In genomic region chr11:84821131-84821770, GRCm38 (mm10) we compare ENCODE assay signal across 24 mouse cellular contexts. TPM values are rescaled to one million over a fixed set of nuclear protein-coding genes. Genes with fewer than 3 reads are reported as not detected.
DNase-seq lines count a peak whose midpoint lies in the region; ATAC-seq and TF ChIP-seq lines count a peak whose summit lies in the region.
"Had no signal": no experiment of that assay in that cellular context is flagged by ENCODE, and none has a peak within 500 bp of the region (broad histone marks: within the 10 kb centered on the region; RNA-seq: fewer than 3 reads in every experiment).

No protein-coding gene starts in this region.

- TF ChIP-seq CTCF in MEL (IDR thresholded peaks at IDR 0.05 in 2 of 3, conservative IDR thresholded peaks at IDR 0.05 in 1 of 3; ENCODE audit: control insufficient read depth in 1 of 3, insufficient read depth in 1 of 3, low read depth in 2 of 3, low read length in 3 of 3, poor library complexity in 1 of 3, severe bottlenecking in 1 of 3) = no peak

- peaks cover 5% of the 10 kb centered on the region; the same call in 1 of the 2 replicates for H3K27me3 ChIP-seq in heart, embryonic 11.5 days (ENCODE audit: control insufficient read depth, insufficient read depth, low read length)
- no peaks in the 10 kb centered on the region for H3K27me3 ChIP-seq in MEL (ENCODE audit: control insufficient read depth in 1 of 2, insufficient read depth in 2 of 2, low read length in 2 of 2)
- no peaks in the 10 kb centered on the region for H3K27me3 ChIP-seq in liver, embryonic 15.5 days
- H3K27me3 ChIP-seq: forebrain, embryonic 15.5 days; hindbrain, embryonic 12.5 days; neural tube, embryonic 13.5 days had no signal

- H3K27ac ChIP-seq in heart, embryonic 11.5 days (ENCODE audit: low read depth, low read length) = peak overlapping the region; percentile 88
- H3K27ac ChIP-seq in MEL (ENCODE audit: control insufficient read depth, low read depth, low read length) = no peak overlapping the region
- peak overlapping the region; percentile 99 for H3K27ac ChIP-seq in liver, embryonic 15.5 days (replicated peaks)
- H3K27ac ChIP-seq: forebrain, embryonic 15.5 days; hindbrain, embryonic 12.5 days; midbrain, embryonic 10.5 days; neural tube, embryonic 13.5 days had no signal

- peaks cover 42% of the 10 kb centered on the region for H3K79me2 ChIP-seq in MEL (ENCODE audit: control insufficient read depth, insufficient read depth, low read length, poor library complexity)

- ATAC-seq in heart, embryonic 11.5 days (replicated peaks; ENCODE audit: insufficient number of reproducible peaks, low FRiP score, low TSS enrichment) = no peak
- no peak for ATAC-seq in liver, embryonic 15.5 days (ENCODE audit: insufficient read depth)
- ATAC-seq: forebrain, embryonic 15.5 days; midbrain, embryonic 16.5 days had no signal

- H3K36me3 ChIP-seq in heart, embryonic 11.5 days (ENCODE audit: control insufficient read depth, insufficient read depth, low read length) = no peaks in the 10 kb centered on the region
- H3K36me3 ChIP-seq in MEL (ENCODE audit: control insufficient read depth in 1 of 2, insufficient read depth in 2 of 2, low read length in 2 of 2) = peaks cover 6 to 48% of the 10 kb centered on the region in 2 experiments
- peaks cover 79% of the 10 kb centered on the region for H3K36me3 ChIP-seq in liver, embryonic 15.5 days (replicated peaks)
- H3K36me3 ChIP-seq: forebrain, embryonic 15.5 days; hindbrain, embryonic 12.5 days; neural tube, embryonic 13.5 days had no signal

- DNase-seq in heart, postnatal 4 days = no peak
- DNase-seq in MEL (ENCODE audit: low read depth, low spot score) = no peak
- peak; percentile 36 for DNase-seq in c-Kit-negative CD71-positive TER-119-positive erythroid progenitor cells, embryonic 14.5 days (ENCODE audit: low read depth, low spot score)
- no peak for DNase-seq in frontal cortex, postnatal 10 days (ENCODE audit: low spot score in 2 of 2)
- no peak for DNase-seq in adrenal gland, adult 2 months
- DNase-seq: adrenal gland, postnatal 25 days; cerebellum, adult 8-10 months; cerebellum, postnatal 36 days; gastrocnemius, postnatal 10 days; heart, adult 18-20 months; kidney, adult 18-20 months; kidney, postnatal 10 days; lung, adult 18-20 months; lung, postnatal 10 days; thymus, adult 18-20 months; thymus, postnatal 4 days had no signal

- no peak for TF ChIP-seq EP300 in MEL (IDR thresholded peaks at IDR 0.05; ENCODE audit: low read depth in 1 of 2, low read length in 2 of 2)

- no peak for TF ChIP-seq RAD21 in MEL (IDR thresholded peaks at IDR 0.05; ENCODE audit: low read depth, low read length)

- H3K4me1 ChIP-seq in heart, embryonic 11.5 days (ENCODE audit: control insufficient read depth, insufficient read depth, low read length) = peaks cover 35% of the 10 kb centered on the region
- peaks cover 13 to 59% of the 10 kb centered on the region in 2 experiments for H3K4me1 ChIP-seq in MEL (ENCODE audit: control insufficient read depth in 1 of 2, insufficient read depth in 2 of 2, low read length in 2 of 2)
- peaks cover 88% of the 10 kb centered on the region for H3K4me1 ChIP-seq in liver, embryonic 15.5 days (replicated peaks)

- 0 out of 2 replicates have a peak overlapping the region, but pooled peaks have one; percentile 0 for H3K9ac ChIP-seq in heart, embryonic 11.5 days (ENCODE audit: low read depth, low read length)
- H3K9ac ChIP-seq in MEL (ENCODE audit: control insufficient read depth, low read depth, low read length, poor library complexity, severe bottlenecking) = peak overlapping the region; percentile 4; the same call in 1 of the 2 replicates
- peak overlapping the region; percentile 91 for H3K9ac ChIP-seq in liver, embryonic 15.5 days
- H3K9ac ChIP-seq: forebrain, embryonic 15.5 days; hindbrain, embryonic 12.5 days; neural tube, embryonic 13.5 days had no signal

- peak in 1 of 2 experiments; percentile 32; a peak in 1 of 4 replicates for TF ChIP-seq POLR2A in MEL (IDR thresholded peaks at IDR 0.05; ENCODE audit: control insufficient read depth in 1 of 2, insufficient read depth in 1 of 2, low read depth in 1 of 2, low read length in 2 of 2, poor library complexity in 1 of 2)

- no peak overlapping the region for H3K4me3 ChIP-seq in heart, embryonic 11.5 days (ENCODE audit: low read depth, low read length)
- no peak overlapping the region for H3K4me3 ChIP-seq in MEL (ENCODE audit: control insufficient read depth in 1 of 2, insufficient read depth in 1 of 2, low read depth in 2 of 2, low read length in 2 of 2)
- peak overlapping the region; percentile 74 for H3K4me3 ChIP-seq in liver, embryonic 15.5 days (replicated peaks)
- H3K4me3 ChIP-seq: forebrain, embryonic 15.5 days; hindbrain, embryonic 12.5 days; midbrain, embryonic 10.5 days; myocyte; neural tube, embryonic 13.5 days had no signal

- H3K9me3 ChIP-seq in heart, embryonic 11.5 days (replicated peaks; ENCODE audit: control insufficient read depth, low read length) = no peaks in the 10 kb centered on the region
- H3K9me3 ChIP-seq in MEL (replicated peaks; ENCODE audit: insufficient read depth, low read length) = no peaks in the 10 kb centered on the region
- no peaks in the 10 kb centered on the region for H3K9me3 ChIP-seq in liver, embryonic 15.5 days (replicated peaks)
- H3K9me3 ChIP-seq: forebrain, embryonic 15.5 days; hindbrain, embryonic 12.5 days; midbrain, embryonic 10.5 days; neural tube, embryonic 13.5 days had no signal

- WGBS in heart, embryonic 11.5 days (ENCODE audit: insufficient replicate concordance) = 86% methylated on average over 9 of the region's 9 CpGs
- WGBS in liver, embryonic 15.5 days (ENCODE audit: insufficient replicate concordance) = 80% methylated on average over 9 of the region's 9 CpGs

- peak overlapping the region; percentile 55 for H3K4me2 ChIP-seq in heart, embryonic 11.5 days
- H3K4me2 ChIP-seq in liver, embryonic 15.5 days = peak overlapping the region; percentile 98
- H3K4me2 ChIP-seq: forebrain, embryonic 15.5 days; hindbrain, embryonic 12.5 days; neural tube, embryonic 13.5 days had no signal

TF ChIP-seq in MEL, 35 proteins besides CTCF, POLR2A, EP300 and RAD21:
- TF ChIP-seq ZNF384 (IDR thresholded peaks at IDR 0.05; ENCODE audit: low read depth, low read length) (no peak), ZMIZ1 (IDR thresholded peaks at IDR 0.05; ENCODE audit: low read depth, low read length) (no peak), USF1 (IDR thresholded peaks at IDR 0.05; ENCODE audit: low read depth, low read length) (no peak), MAZ (IDR thresholded peaks at IDR 0.05; ENCODE audit: low read depth, low read length) (no peak)

RNA-seq across cellular contexts. Expression of gene Mrm1, which starts 1.9 kb away (rescaled TPM):
- polyA plus RNA-seq in heart, embryonic 11.5 days (2014; fragmentation: Nextera tagmentation; extraction: Ambion mirVana) = 13.0 and 13.4 TPM in 2 replicates
- total RNA-seq in heart, postnatal 4 days (2021) = 10 to 100 TPM; 11.9 to 12.8 TPM
- total RNA-seq in MEL (2012; rRNA removed) = 37.8 and 41.6 TPM in 2 replicates
- 10 to 100 TPM in 1 of 2 experiments, not detected in 1; 23.2 TPM for polyA plus RNA-seq in MEL (2012; ENCODE audit: insufficient read depth in 1 of 2, insufficient read length in 2 of 2, low read depth in 1 of 2, low replicate concordance in 2 of 2, missing spikeins in 1 of 2)
- 13.5 and 16.7 TPM in 2 replicates for polyA plus RNA-seq in liver, embryonic 15.5 days (2015; fragmentation: Nextera tagmentation; extraction: Ambion mirVana)
- 10 to 100 TPM; 12.1 to 19.1 TPM for total RNA-seq in adrenal gland, adult 2 months (2021)
- 20.8 and 23.1 TPM in 2 replicates for polyA plus RNA-seq in adrenal gland, adult 2 months (2012; rRNA removed)

RNA-seq across cellular contexts. Expression of gene Dhrs11, which starts 7.5 kb away (rescaled TPM):
- 34.3 and 43.5 TPM in 2 replicates for polyA plus RNA-seq in heart, embryonic 11.5 days (2014; fragmentation: Nextera tagmentation; extraction: Ambion mirVana)
- 10 to 100 TPM; 78.8 to 81.5 TPM for total RNA-seq in heart, postnatal 4 days (2021)
- total RNA-seq in MEL (2012; rRNA removed) = 29.4 and 36.6 TPM in 2 replicates
- polyA plus RNA-seq in MEL (2012; ENCODE audit: insufficient read depth in 1 of 2, insufficient read length in 2 of 2, low read depth in 1 of 2, low replicate concordance in 2 of 2, missing spikeins in 1 of 2) = 10 to 100 TPM in 1 of 2 experiments, not detected in 1; 37.7 TPM
- 246 and 274 TPM in 2 replicates for polyA plus RNA-seq in liver, embryonic 15.5 days (2015; fragmentation: Nextera tagmentation; extraction: Ambion mirVana)
- total RNA-seq in adrenal gland, adult 2 months (2021) = 10 to 100 TPM; 41.6 to 42.4 TPM
- 88.1 and 97.1 TPM in 2 replicates for polyA plus RNA-seq in adrenal gland, adult 2 months (2012; rRNA removed)

RNA-seq across cellular contexts. Expression of gene Ggnbp2, which starts 49.4 kb away (rescaled TPM):
- 52.4 and 54.8 TPM in 2 replicates for polyA plus RNA-seq in heart, embryonic 11.5 days (2014; fragmentation: Nextera tagmentation; extraction: Ambion mirVana)
- total RNA-seq in heart, postnatal 4 days (2021) = 10 to 100 TPM; 55.5 to 64.4 TPM
- total RNA-seq in MEL (2012; rRNA removed) = 55.4 and 65.2 TPM in 2 replicates
- 10 to 100 TPM; 83.0 to 89.6 TPM for polyA plus RNA-seq in MEL (2012; ENCODE audit: insufficient read depth in 1 of 2, insufficient read length in 2 of 2, low read depth in 1 of 2, low replicate concordance in 2 of 2, missing spikeins in 1 of 2)
- polyA plus RNA-seq in liver, embryonic 15.5 days (2015; fragmentation: Nextera tagmentation; extraction: Ambion mirVana) = 55.4 and 56.1 TPM in 2 replicates
- total RNA-seq in adrenal gland, adult 2 months (2021) = 10 to 100 TPM; 67.1 to 87.0 TPM
- 7.5 and 8.2 TPM in 2 replicates for polyA plus RNA-seq in adrenal gland, adult 2 months (2012; rRNA removed)

RNA-seq across cellular contexts. Expression of gene Myo19, which starts 58.7 kb away (rescaled TPM):
- polyA plus RNA-seq in heart, embryonic 11.5 days (2014; fragmentation: Nextera tagmentation; extraction: Ambion mirVana) = 7.2 and 7.7 TPM in 2 replicates
- total RNA-seq in heart, postnatal 4 days (2021) = 10 to 100 TPM; 13.7 to 15.4 TPM
- 11.5 and 14.9 TPM in 2 replicates for total RNA-seq in MEL (2012; rRNA removed)
- 10 to 100 TPM in 1 of 2 experiments, not detected in 1; 27.1 TPM for polyA plus RNA-seq in MEL (2012; ENCODE audit: insufficient read depth in 1 of 2, insufficient read length in 2 of 2, low read depth in 1 of 2, low replicate concordance in 2 of 2, missing spikeins in 1 of 2)
- polyA plus RNA-seq in liver, embryonic 15.5 days (2015; fragmentation: Nextera tagmentation; extraction: Ambion mirVana) = 3.4 and 3.8 TPM in 2 replicates
- 10 to 100 TPM in 1 of 2 experiments, 1 to 10 TPM in 1; 9.3 to 13.2 TPM for total RNA-seq in adrenal gland, adult 2 months (2021)
- 11.4 and 12.7 TPM in 2 replicates for polyA plus RNA-seq in adrenal gland, adult 2 months (2012; rRNA removed)

RNA-seq across cellular contexts. Expression of gene Pigw, which starts 58.8 kb away (rescaled TPM):
- 2.0 and 4.0 TPM in 2 replicates for polyA plus RNA-seq in heart, embryonic 11.5 days (2014; fragmentation: Nextera tagmentation; extraction: Ambion mirVana)
- total RNA-seq in heart, postnatal 4 days (2021) = 1 to 10 TPM; 6.4 to 7.8 TPM
- total RNA-seq in MEL (2012; rRNA removed) = 2.5 and 2.7 TPM in 2 replicates
- polyA plus RNA-seq in MEL (2012; ENCODE audit: insufficient read depth in 1 of 2, insufficient read length in 2 of 2, low read depth in 1 of 2, low replicate concordance in 2 of 2, missing spikeins in 1 of 2) = 1 to 10 TPM in 1 of 2 experiments, not detected in 1; 3.5 TPM
- polyA plus RNA-seq in liver, embryonic 15.5 days (2015; fragmentation: Nextera tagmentation; extraction: Ambion mirVana) = 1.2 and 1.6 TPM in 2 replicates
- 10 to 100 TPM in 1 of 2 experiments, 1 to 10 TPM in 1; 6.5 to 10.1 TPM for total RNA-seq in adrenal gland, adult 2 months (2021)
- 1.2 and 1.9 TPM in 2 replicates for polyA plus RNA-seq in adrenal gland, adult 2 months (2012; rRNA removed)

Comparison
In these comparisons a context has a peak if more than half of its experiments do, and no peak if none do; other contexts are left out.
1. H3K9ac ChIP-seq: peak in every context shown above with its lines; median percentile 91 in liver, embryonic 15.5 days; 4 in MEL; 0 in heart, embryonic 11.5 days.